Mouse (Mus musculus) myocyte (in vitro differentiated cells): Measurements from ENCODE around the gene Pygl. TPM values are rescaled to one million over a fixed set of nuclear protein-coding genes. Genes with fewer than 3 reads are reported as not detected.

ENCODE experiments used
- H3K27me3 ChIP-seq: one replicate; pipeline ENCODE4 v1.6.1; 2011; ENCODE audit not compliant: control insufficient read depth, insufficient read depth, insufficient read length
- H3K36me3 ChIP-seq: one replicate; pipeline ENCODE4 v1.6.1; 2011; ENCODE audit not compliant: control insufficient read depth, insufficient read depth
- H3K4me2 ChIP-seq: one replicate; pipeline ENCODE4 v1.6.1; 2011; ENCODE audit warnings: low read depth, control low read depth
- H3K4me3 ChIP-seq: one replicate; pipeline ENCODE4 v1.5.1; 2011; ENCODE audit warnings: mild to moderate bottlenecking, control low read depth, moderate library complexity
- H3K79me2 ChIP-seq: one replicate; pipeline ENCODE4 v1.6.1; 2011; ENCODE audit not compliant: control insufficient read depth, insufficient read depth
- H3ac ChIP-seq: one replicate; pipeline ENCODE4 v1.6.1; 2011; ENCODE audit not compliant: control insufficient read depth, insufficient read length
- CEBPB ChIP-seq: IDR thresholded peaks from 2 replicates; pipeline ENCODE4 v1.6.1; 2011; ENCODE audit warnings: mild to moderate bottlenecking, moderate library complexity; ENCODE audit not compliant: poor library complexity, insufficient read depth, severe bottlenecking
- E2F4 ChIP-seq: IDR thresholded peaks from one replicate; pipeline ENCODE4 v1.6.1; 2011; ENCODE audit warnings: mild to moderate bottlenecking, control low read depth, moderate library complexity; ENCODE audit not compliant: insufficient read depth
- MAX ChIP-seq: IDR thresholded peaks from one replicate; pipeline ENCODE4 v1.6.1; 2011; ENCODE audit warnings: low read depth, mild to moderate bottlenecking, control low read depth
- MYOD1 ChIP-seq, 3 experiments: IDR thresholded peaks; one replicate each; pipeline ENCODE4 v1.6.1; 2011; ENCODE audit warnings: control low read depth in 2 of 3, low read depth in 2 of 3, mild to moderate bottlenecking in 2 of 3, moderate library complexity in 1 of 3; ENCODE audit not compliant: insufficient read length in 2 of 3, control insufficient read depth in 1 of 3
- MYOG ChIP-seq, 3 experiments: IDR thresholded peaks; one replicate each; pipeline ENCODE4 v1.6.1; 2011; ENCODE audit warnings: control low read depth in 2 of 3, low read depth in 2 of 3, mild to moderate bottlenecking in 2 of 3; ENCODE audit not compliant: insufficient read length in 2 of 3, control insufficient read depth in 1 of 3, insufficient read depth in 1 of 3
- POLR2A ChIP-seq: IDR thresholded peaks from one replicate; pipeline ENCODE4 v1.6.1; 2011; ENCODE audit warnings: low read depth, mild to moderate bottlenecking, control low read depth, moderate library complexity; ENCODE audit not compliant: insufficient read length
- POLR2AphosphoS2 ChIP-seq: IDR thresholded peaks from one replicate; pipeline ENCODE4 v1.6.1; 2011; ENCODE audit warnings: low read depth, control low read depth; ENCODE audit not compliant: insufficient read length
- REST ChIP-seq: IDR thresholded peaks from one replicate; pipeline ENCODE4 v1.6.1; 2011; ENCODE audit warnings: mild to moderate bottlenecking, control low read depth, moderate library complexity; ENCODE audit not compliant: insufficient read depth, insufficient read length
- SRF ChIP-seq: IDR thresholded peaks from one replicate; pipeline ENCODE4 v1.6.1; 2011; ENCODE audit warnings: low read depth; ENCODE audit not compliant: control insufficient read depth, insufficient read length
- TCF12 ChIP-seq: IDR thresholded peaks from one replicate; pipeline ENCODE4 v1.6.1; 2011; ENCODE audit warnings: mild to moderate bottlenecking, control low read depth; ENCODE audit not compliant: poor library complexity, insufficient read depth, severe bottlenecking
- TCF3 ChIP-seq: IDR thresholded peaks from one replicate; pipeline ENCODE4 v1.6.1; 2011; ENCODE audit warnings: low read depth, control low read depth; ENCODE audit not compliant: insufficient read length
- USF1 ChIP-seq: IDR thresholded peaks from one replicate; pipeline ENCODE4 v1.6.1; 2011; ENCODE audit warnings: low read depth, mild to moderate bottlenecking, control low read depth, moderate library complexity
- polyA plus RNA-seq: library from polyadenylated mRNA; unstranded; fragments of >200 nt; fragmentation: generic; extraction: Trizol; gene quantifications from one replicate; pipeline ENCODE4 v1.2.1, GENCODE M21; 2012; ENCODE audit warnings: missing spikeins

Gene Pygl
- polyA plus RNA-seq, 1 experiment, result 0.02 TPM

DNA sequence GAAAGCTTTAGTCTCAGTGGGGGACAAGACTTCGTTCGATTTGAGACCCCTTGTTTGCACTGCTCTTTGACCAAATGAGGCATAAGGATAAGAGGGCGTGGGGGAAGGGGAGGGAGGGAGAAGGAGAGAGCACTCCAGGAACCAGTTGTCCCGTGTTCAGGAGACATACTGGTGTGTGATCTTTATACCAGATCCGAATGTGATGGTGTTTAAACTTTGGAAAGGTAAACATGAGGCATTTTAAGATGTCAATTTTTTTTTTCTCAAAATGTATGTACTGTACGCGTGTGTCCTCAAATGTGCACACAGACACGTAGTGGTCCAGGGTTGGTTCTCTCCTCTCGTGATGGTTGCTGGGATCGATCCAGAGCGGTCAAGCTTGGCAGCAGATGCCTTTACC lies 3.1 kb downstream of the Pygl start:
- Histone ChIP-seq H3K36me3 (no peaks in the 10 kb centered on the region), H3K4me3 (no peak overlapping the region), H3K4me2 (no peak overlapping the region), H3K27me3 (peaks cover 22% of the 10 kb centered on the region), H3K79me2 (no peaks in the 10 kb centered on the region), H3ac (no peak overlapping the region)
- TF ChIP-seq MYOD1 (IDR thresholded peaks at IDR 0.05; ENCODE audit: control insufficient read depth in 1 of 3, insufficient read length in 2 of 3, low read depth in 2 of 3), result no peak
- no peak for TF ChIP-seq POLR2A
- TF ChIP-seq POLR2AphosphoS2, result no peak
- no peak for TF ChIP-seq MYOG (IDR thresholded peaks at IDR 0.05; ENCODE audit: control insufficient read depth in 1 of 3, insufficient read depth in 1 of 3, insufficient read length in 2 of 3, low read depth in 2 of 3)
- TF ChIP-seq TCF3, result no peak
- TF ChIP-seq MAX, result no peak
- no peak for TF ChIP-seq CEBPB
- TF ChIP-seq SRF, result no peak
- no peak for TF ChIP-seq USF1
- TF ChIP-seq REST, result no peak
- TF ChIP-seq TCF12, result no peak
- no peak for TF ChIP-seq E2F4

DNA sequence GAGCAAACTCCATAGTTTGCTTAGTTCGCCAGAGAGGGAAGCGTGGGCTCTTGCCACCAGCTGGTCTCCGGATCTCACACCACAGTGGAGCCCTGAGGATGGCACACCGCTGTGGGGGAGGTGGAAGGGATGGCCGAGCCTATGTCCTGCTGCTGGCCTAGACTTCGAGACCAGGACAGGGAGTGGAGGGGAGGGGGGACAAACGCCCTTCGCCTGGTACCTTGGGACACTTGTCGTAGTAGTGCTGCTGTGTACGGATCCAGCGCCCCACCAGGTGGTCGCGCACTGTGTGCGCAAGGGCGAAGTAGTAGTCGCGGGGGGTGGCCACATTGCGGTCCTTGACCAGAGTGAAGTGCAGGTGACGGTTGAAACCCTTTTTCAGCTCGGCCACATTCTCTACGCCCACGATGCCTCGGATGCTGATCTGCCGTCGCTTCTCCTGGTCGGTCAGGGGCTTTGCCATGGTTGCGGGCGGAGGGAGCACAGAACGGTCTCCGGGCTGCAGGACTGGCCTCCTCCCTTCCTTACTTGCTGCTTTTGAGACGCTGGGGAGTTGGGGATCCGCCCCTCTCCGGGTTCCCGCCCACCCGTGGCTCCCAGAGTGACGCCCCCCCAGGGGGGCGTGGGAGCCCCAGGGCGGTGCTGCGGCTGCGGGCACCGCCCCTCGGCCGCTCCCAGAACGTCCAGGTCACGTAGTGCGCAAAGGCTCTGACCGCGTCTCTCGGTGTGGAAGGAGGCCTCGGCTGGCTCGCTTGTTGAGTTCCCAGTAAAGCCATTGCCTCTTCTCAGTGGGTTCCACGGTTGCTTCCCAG lies 4.0 kb downstream of the Pygl start:
- Histone ChIP-seq H3K27me3 (peaks cover 19% of the 10 kb centered on the region), H3K4me2 (no peak overlapping the region), H3K79me2 (no peaks in the 10 kb centered on the region), H3K4me3 (no peak overlapping the region), H3ac (no peak overlapping the region), H3K36me3 (no peaks in the 10 kb centered on the region)
- TF ChIP-seq CEBPB, result no peak
- no peak for TF ChIP-seq USF1
- no peak for TF ChIP-seq TCF3
- no peak for TF ChIP-seq E2F4
- TF ChIP-seq REST, result no peak
- TF ChIP-seq SRF, result no peak
- TF ChIP-seq MYOG (IDR thresholded peaks at IDR 0.05; ENCODE audit: control insufficient read depth in 1 of 3, insufficient read depth in 1 of 3, insufficient read length in 2 of 3, low read depth in 2 of 3), result no peak
- TF ChIP-seq POLR2AphosphoS2, result no peak
- TF ChIP-seq TCF12, result no peak
- TF ChIP-seq MAX, result no peak
- TF ChIP-seq MYOD1 (IDR thresholded peaks at IDR 0.05; ENCODE audit: control insufficient read depth in 1 of 3, insufficient read length in 2 of 3, low read depth in 2 of 3), result no peak
- TF ChIP-seq POLR2A, result no peak

DNA sequence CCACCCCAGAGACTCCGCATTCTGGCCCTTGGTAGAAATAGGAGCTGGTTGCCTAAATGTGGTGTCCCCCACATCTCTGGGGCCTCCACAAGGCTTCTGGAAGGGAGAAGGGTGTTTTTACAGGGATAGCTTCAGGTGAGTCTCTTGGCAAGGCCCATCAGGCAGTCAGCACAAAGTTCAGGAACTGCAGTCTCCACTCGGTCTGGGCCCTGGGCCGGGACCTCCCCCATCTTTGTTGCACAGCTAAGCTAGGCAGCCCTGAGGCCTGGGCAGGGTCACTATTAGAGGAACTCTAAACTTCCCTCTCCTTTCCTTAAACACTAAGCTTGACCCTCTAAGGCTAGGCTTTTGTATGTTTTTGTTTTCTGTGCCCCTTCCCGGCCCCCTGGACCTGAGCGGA lies 4.6 kb downstream of the Pygl start:
- no peak overlapping the region for H3K4me2 ChIP-seq
- H3K27me3 ChIP-seq, result peaks cover 19% of the 10 kb centered on the region
- H3K4me3 ChIP-seq, result no peak overlapping the region
- H3K79me2 ChIP-seq, result no peaks in the 10 kb centered on the region
- no peak overlapping the region for H3ac ChIP-seq
- no peaks in the 10 kb centered on the region for H3K36me3 ChIP-seq
- TF ChIP-seq USF1 (no peak), TCF12 (no peak), SRF (no peak), MAX (no peak), MYOD1 (IDR thresholded peaks at IDR 0.05; ENCODE audit: control insufficient read depth in 1 of 3, insufficient read length in 2 of 3, low read depth in 2 of 3) (no peak), REST (no peak), POLR2A (no peak), POLR2AphosphoS2 (no peak), CEBPB (no peak), E2F4 (no peak), TCF3 (no peak), MYOG (IDR thresholded peaks at IDR 0.05; ENCODE audit: control insufficient read depth in 1 of 3, insufficient read depth in 1 of 3, insufficient read length in 2 of 3, low read depth in 2 of 3) (no peak)

DNA sequence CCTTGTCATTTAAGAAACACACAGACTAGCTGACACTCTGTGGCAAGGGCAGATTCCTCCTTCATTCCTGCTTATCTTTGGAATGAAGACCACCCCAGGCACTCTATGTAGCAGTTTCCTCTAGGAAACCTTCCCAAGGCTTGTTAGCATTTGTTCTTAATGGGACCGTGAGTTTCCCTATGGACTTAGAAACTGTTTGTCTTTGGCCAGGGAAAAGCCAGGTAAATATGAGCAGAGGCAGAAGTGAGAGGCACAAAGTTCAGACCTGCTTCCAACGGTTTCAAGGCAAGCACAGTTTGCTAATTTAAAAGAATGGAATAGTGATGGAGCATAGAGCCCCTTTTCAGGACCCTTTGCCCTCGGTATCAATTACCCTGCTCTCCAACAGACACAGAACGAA lies 8.0 kb downstream of the Pygl start:
- TF ChIP-seq TCF12, result no peak
- Histone ChIP-seq H3K4me3 (no peak overlapping the region), H3ac (no peak overlapping the region), H3K36me3 (no peaks in the 10 kb centered on the region), H3K79me2 (no peaks in the 10 kb centered on the region), H3K4me2 (no peak overlapping the region), H3K27me3 (peaks cover 24% of the 10 kb centered on the region)
